Mouse (Mus musculus) limb, embryonic 13.5 days (tissue): ENCODE measurements at regions not wholly inside any gene's neighbourhood (a gene's known extent, or its start where the extent isn't known, plus 50 kb on each side); places are given as distances from the start of the nearest gene placed in this dataset.

ENCODE experiments used
- ATAC-seq: fragments of 200-750 bp; cut with Nextera tagmentation; 2 replicates; pipeline ENCODE4 v1.8.0; 2017; ENCODE audit warnings: low read depth, moderate number of reproducible peaks, moderate TSS enrichment; ENCODE audit not compliant: low FRiP score
- H3K27ac ChIP-seq: fragments of 300-500 bp; sonication (generic); 2 replicates; pipeline ENCODE4 v1.5.1; 2015; ENCODE audit warnings: inconsistent platforms, mild to moderate bottlenecking, moderate library complexity
- H3K27me3 ChIP-seq: fragments of 300-500 bp; sonication (generic); 2 replicates; pipeline ENCODE4 v1.6.1; 2015; ENCODE audit warnings: mild to moderate bottlenecking, inconsistent platforms
- H3K36me3 ChIP-seq: fragments of 300-500 bp; sonication (generic); 2 replicates; pipeline ENCODE4 v1.6.1; 2015; ENCODE audit warnings: inconsistent platforms, mild to moderate bottlenecking, moderate library complexity
- H3K4me1 ChIP-seq: fragments of 300-500 bp; sonication (generic); 2 replicates; pipeline ENCODE4 v1.6.1; 2015; ENCODE audit warnings: inconsistent platforms
- H3K4me2 ChIP-seq: fragments of 300-500 bp; sonication (generic); replicated peaks from 2 replicates; pipeline ENCODE4 v1.6.1; 2015; ENCODE audit warnings: inconsistent platforms, mild to moderate bottlenecking, moderate library complexity
- H3K4me3 ChIP-seq: fragments of 300-500 bp; sonication (generic); 2 replicates; pipeline ENCODE4 v1.5.1; 2015; ENCODE audit warnings: moderate library complexity, mild to moderate bottlenecking, inconsistent platforms
- H3K9ac ChIP-seq: fragments of 300-500 bp; sonication (generic); 2 replicates; pipeline ENCODE4 v1.6.1; 2015; ENCODE audit warnings: mild to moderate bottlenecking, inconsistent platforms
- H3K9me3 ChIP-seq: fragments of 300-500 bp; sonication (generic); 2 replicates; pipeline ENCODE4 v1.6.1; 2016; ENCODE audit warnings: inconsistent platforms
- WGBS: fragments of 180-500 bp; shearing (Covaris S2); methylation state at CpG from one replicate; pipeline ENCODE4 v1.1.7; 2015; 5-methylcytosine and 5-hydroxymethylcytosine counted together

DNA sequence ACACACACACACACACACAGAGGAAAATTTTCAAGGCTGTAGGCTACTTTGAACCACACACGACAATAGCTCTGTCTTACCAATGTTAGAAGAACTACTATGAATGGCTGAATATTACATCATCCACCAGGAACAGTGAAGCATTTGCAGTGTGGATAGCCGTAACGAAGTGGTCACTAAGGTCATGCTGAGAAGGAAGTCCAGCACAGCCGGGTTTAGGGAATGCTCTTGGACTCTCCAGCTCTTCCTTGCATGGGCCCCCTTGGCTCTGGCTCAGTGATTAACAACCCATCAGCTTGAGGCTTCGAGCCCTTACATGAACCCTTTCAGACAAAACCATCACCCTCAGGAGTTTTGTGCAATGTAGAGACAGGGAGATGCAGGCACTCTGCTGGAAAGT lies 245.3 kb downstream of the Adamts20 start:
- ATAC-seq: no peak
- no peak overlapping the region for H3K4me2 ChIP-seq
- H3K4me3 ChIP-seq: no peak overlapping the region
- peaks cover 4% of the 10 kb centered on the region for H3K27me3 ChIP-seq
- no peak overlapping the region for H3K27ac ChIP-seq
- H3K36me3 ChIP-seq: no peaks in the 10 kb centered on the region
- H3K9ac ChIP-seq: no peak overlapping the region
- H3K9me3 ChIP-seq: no peaks in the 10 kb centered on the region
- peaks cover 32% of the 10 kb centered on the region for H3K4me1 ChIP-seq
- WGBS: 32% methylated on average over 5 of the region's 5 CpGs

DNA sequence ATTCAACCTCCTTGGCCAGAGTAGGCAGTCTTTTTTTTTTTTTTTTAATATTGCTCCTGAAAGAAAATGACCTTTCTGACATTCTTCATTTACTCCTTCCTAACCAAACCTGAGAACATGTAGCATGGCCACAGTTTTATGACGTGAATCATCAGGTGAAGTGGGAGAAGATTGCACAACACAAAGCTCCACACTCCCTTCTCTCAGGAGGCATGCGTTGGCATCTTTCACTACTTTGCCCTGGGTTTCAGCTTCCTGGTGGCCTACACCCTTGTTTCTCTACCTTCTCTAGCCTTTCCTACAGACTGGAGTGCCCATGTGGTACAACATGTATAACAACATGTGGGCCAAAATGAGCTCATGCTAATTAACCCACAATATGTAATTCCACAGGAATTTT lies 248.5 kb downstream of the Adamts20 start:
- no peaks in the 10 kb centered on the region for H3K9me3 ChIP-seq
- H3K27me3 ChIP-seq: peaks cover 4% of the 10 kb centered on the region
- H3K4me1 ChIP-seq: peaks cover 39% of the 10 kb centered on the region
- no peak overlapping the region for H3K9ac ChIP-seq
- no peak overlapping the region for H3K4me3 ChIP-seq
- ATAC-seq: no peak
- H3K36me3 ChIP-seq: no peaks in the 10 kb centered on the region
- no peak overlapping the region for H3K27ac ChIP-seq
- no peak overlapping the region for H3K4me2 ChIP-seq
- 90% methylated on average over 2 of the region's 2 CpGs for WGBS

DNA sequence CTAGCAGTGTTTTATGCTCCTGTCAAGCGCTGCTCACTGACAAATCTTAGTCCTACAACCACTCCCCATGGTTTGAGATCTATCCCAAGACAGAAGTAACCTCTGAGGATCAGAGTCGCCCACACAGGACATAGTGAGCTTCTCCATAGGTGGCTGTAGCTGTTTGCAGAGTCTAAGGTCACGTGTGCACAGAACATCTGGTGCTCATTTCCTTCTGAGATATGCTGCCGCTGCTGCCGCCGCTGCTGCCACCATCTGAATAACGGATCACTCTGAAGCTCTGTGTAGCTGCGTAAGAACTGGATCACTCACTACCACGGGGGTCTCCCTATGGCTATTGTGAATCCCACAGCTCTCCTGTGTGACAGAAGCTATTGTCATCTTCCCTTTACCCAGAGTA lies 250.8 kb downstream of the Adamts20 start:
- H3K4me3 ChIP-seq: no peak overlapping the region
- ATAC-seq: peak; percentile 48; the same call in 1 of the 2 replicates
- H3K9me3 ChIP-seq: no peaks in the 10 kb centered on the region
- H3K27me3 ChIP-seq: no peaks in the 10 kb centered on the region
- no peak overlapping the region for H3K9ac ChIP-seq
- H3K4me1 ChIP-seq: peaks cover 26% of the 10 kb centered on the region
- H3K4me2 ChIP-seq: peak overlapping the region; percentile 44
- no peaks in the 10 kb centered on the region for H3K36me3 ChIP-seq
- H3K27ac ChIP-seq: no peak overlapping the region
- WGBS: 5% methylated on average over 9 of the region's 9 CpGs

DNA sequence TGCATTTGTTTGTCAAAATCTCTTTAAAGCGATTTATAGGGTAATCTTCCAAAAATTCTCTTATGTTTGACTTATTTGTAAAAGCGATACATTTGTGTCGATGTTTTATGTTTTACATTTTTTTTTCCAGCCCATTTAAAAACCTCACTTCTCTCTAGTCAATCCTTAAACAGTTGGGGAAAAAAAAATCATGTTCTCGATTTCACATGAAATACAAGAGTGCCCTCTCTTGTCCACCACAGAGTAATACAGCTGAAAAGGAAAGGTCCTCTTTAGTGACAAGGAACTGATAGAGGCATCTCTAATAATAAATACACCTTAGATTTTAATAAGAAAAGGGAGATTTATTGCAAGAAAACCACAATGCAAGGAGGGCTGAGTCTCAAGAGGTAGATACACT lies 251.8 kb downstream of the Adamts20 start:
- WGBS: 16% methylated on average over 4 of the region's 4 CpGs
- Histone ChIP-seq H3K4me3 (no peak overlapping the region), H3K4me1 (peaks cover 19% of the 10 kb centered on the region), H3K4me2 (no peak overlapping the region), H3K9me3 (no peaks in the 10 kb centered on the region), H3K27ac (no peak overlapping the region), H3K36me3 (no peaks in the 10 kb centered on the region), H3K9ac (no peak overlapping the region), H3K27me3 (no peaks in the 10 kb centered on the region)
- no peak for ATAC-seq

DNA sequence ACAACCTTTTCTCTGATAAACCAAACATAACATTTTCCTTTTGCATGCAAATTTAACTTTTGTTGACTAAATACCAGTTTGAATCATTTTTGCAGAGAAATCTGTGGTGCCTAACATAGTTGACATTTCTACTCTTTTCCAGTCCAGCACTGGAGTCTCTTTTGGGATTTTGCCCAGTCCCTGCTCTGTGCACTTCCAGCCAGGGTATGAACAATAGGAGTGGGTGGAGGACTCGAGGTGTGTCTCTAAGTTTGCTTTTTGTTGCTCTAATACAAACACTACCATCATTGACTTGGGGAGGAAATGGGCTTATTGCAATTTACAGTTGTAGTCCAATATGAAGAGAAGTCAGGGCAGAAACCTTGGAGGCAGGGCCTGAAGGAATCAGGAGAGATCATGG lies 256.7 kb downstream of the Adamts20 start:
- no peaks in the 10 kb centered on the region for H3K9me3 ChIP-seq
- ATAC-seq: no peak
- H3K27me3 ChIP-seq: no peaks in the 10 kb centered on the region
- no peaks in the 10 kb centered on the region for H3K36me3 ChIP-seq
- WGBS: 83% methylated on average over 1 of the region's 1 CpGs
- H3K9ac ChIP-seq: no peak overlapping the region
- H3K4me1 ChIP-seq: peaks cover 17% of the 10 kb centered on the region
- no peak overlapping the region for H3K4me3 ChIP-seq
- H3K4me2 ChIP-seq: no peak overlapping the region
- no peak overlapping the region for H3K27ac ChIP-seq

DNA sequence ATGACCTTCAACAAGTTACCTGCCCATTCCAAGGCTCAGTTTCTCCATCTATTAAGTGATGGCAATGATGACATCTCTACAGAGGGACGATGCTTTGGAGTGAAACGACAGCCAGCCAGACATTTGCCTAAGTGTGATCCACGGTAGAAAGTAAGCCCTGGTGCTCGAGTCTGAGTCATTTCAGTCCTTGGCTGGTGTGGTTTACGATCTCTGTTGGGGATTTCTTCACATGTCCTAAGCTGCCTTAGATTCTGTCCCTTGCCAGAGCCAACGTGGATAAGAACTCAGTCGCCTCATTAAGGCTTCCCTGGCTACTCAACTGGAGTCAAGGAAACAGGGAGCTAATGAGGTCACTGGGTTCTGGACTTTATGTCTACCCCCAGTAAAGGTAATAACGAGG lies 258.8 kb downstream of the Adamts20 start:
- H3K27me3 ChIP-seq: no peaks in the 10 kb centered on the region
- no peak for ATAC-seq
- WGBS: 40% methylated on average over 8 of the region's 8 CpGs

DNA sequence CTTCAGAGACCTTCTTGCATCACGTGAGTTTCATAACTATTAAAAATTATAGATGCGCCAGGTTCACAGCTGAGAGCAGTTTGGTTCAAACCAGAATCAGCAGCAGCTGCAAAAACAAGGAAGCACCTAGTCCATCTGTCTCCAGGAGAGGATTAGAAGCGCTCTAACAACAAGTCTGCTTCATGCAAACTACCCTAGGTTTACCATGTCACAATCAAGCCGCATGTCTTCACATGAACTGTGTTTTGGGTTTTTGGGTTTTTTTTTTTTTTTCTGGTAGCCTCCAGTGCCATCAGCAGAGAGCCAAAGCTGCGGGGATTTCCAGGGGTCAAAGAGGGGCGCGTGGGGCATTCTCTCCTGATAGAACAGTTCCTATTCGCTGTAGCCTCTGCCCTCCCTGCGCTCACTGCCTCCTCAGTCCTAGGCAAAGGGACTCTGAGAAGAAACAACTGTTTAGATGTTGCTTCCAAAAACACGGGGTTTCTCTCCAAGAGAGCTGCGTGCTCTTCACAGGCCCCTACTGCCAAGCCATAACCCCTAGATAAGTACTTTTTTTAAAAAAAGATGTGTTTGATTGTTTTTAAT lies 259.8 kb downstream of the Adamts20 start:
- Histone ChIP-seq H3K36me3 (no peaks in the 10 kb centered on the region), H3K4me2 (no peak overlapping the region), H3K9me3 (no peaks in the 10 kb centered on the region), H3K4me3 (no peak overlapping the region), H3K4me1 (peaks cover 12% of the 10 kb centered on the region), H3K9ac (no peak overlapping the region), H3K27ac (no peak overlapping the region; the same call in 1 of the 2 replicates), H3K27me3 (no peaks in the 10 kb centered on the region)
- 54% methylated on average over 11 of the region's 11 CpGs for WGBS
- ATAC-seq: no peak

More for the DNA sequence above, 258.8 kb downstream of the Adamts20 start:
- no peaks in the 10 kb centered on the region for H3K9me3 ChIP-seq
- no peak overlapping the region for H3K27ac ChIP-seq
- peaks cover 12% of the 10 kb centered on the region for H3K4me1 ChIP-seq
- no peak overlapping the region for H3K4me3 ChIP-seq
- no peak overlapping the region for H3K9ac ChIP-seq
- H3K4me2 ChIP-seq: no peak overlapping the region
- H3K36me3 ChIP-seq: no peaks in the 10 kb centered on the region

DNA sequence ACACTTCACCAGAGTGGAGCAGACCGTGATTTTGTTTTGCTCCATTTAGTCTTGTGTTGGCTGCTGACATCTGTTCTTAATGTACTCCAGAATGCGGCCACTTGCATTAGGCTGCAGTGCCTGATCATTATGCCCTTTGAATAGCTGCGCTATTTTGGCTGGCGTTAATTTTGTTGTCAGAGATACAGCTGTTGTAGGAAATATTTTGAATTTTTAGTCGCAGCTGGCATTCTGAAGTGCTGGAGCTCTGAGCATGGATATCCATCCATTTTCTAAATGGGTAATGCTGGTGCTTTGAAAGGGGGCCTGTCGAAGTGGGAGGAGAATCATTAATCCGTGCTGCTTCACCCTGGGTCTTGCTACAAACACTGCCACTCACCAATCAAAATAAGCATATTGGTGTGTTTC lies 275.1 kb downstream of the Adamts20 start:
- 0 out of 2 replicates have a peak overlapping the region, but pooled peaks have one; percentile 34 for H3K27ac ChIP-seq
- no peaks in the 10 kb centered on the region for H3K36me3 ChIP-seq
- peaks cover 11% of the 10 kb centered on the region for H3K4me1 ChIP-seq
- no peak overlapping the region for H3K9ac ChIP-seq
- no peak overlapping the region for H3K4me3 ChIP-seq
- H3K4me2 ChIP-seq: peak overlapping the region; percentile 29
- peak; percentile 80; the same call in 1 of the 2 replicates for ATAC-seq
- no peaks in the 10 kb centered on the region for H3K27me3 ChIP-seq
- H3K9me3 ChIP-seq: peaks cover 4% of the 10 kb centered on the region; the same call in 1 of the 2 replicates
- WGBS: 5% methylated on average over 7 of the region's 7 CpGs

DNA sequence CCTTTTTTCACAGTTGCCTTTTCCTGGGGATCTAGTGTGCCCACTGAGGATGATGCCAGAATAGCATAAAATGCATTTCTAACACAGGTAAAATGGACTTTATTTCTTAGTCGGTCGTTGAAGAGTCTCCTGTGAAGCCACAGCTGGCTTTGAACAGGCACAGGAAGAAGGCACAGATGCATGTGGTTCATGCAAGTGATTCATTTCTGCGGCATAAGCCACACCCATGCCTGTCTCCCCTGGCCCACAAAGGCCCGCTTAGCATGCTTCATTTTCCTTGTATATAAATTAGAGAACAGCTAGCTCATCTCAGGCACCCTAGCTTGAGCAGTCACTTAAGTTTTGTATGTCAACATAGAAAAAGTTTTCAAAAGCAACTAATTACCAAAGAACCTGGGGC lies 277.6 kb downstream of the Adamts20 start:
- H3K4me3 ChIP-seq: no peak overlapping the region
- no peak overlapping the region for H3K27ac ChIP-seq
- ATAC-seq: no peak
- peaks cover 5% of the 10 kb centered on the region; the same call in 1 of the 2 replicates for H3K9me3 ChIP-seq
- H3K4me1 ChIP-seq: peaks cover 11% of the 10 kb centered on the region
- no peaks in the 10 kb centered on the region for H3K36me3 ChIP-seq
- no peaks in the 10 kb centered on the region for H3K27me3 ChIP-seq
- 51% methylated on average over 4 of the region's 4 CpGs for WGBS
- H3K4me2 ChIP-seq: no peak overlapping the region
- no peak overlapping the region for H3K9ac ChIP-seq

DNA sequence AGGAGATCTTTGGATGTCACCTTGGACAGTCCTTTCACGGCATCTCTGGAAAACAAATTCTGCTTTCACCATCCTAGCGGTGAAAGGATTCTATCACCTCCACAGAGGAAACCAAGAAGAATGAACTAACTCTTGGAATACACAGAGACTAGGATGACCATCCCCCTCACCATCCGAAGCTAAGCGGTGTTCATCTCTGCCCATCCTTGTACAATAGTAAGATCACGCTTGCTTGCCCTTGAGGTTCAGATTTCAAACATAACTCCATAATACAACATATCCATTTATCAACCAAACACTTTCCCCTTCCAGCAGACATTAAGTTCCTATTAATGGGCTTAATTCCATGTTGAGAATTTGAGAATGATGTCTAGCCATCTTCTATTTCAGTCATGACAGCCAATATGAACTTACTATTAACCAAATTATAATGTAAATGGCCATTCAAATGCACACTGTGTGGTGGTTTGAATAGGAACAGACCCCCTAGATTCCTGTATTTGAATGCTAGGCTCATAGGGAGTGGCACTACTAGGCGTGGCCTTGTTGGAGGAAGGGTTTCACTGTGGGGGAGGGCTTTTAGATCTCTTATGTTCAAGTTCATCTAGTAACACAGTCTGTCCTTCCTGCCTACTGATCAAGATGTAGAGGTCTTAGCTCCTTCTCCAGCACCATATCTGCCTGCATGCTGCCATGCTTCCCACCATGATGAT lies 281.4 kb downstream of the Adamts20 start:
- Histone ChIP-seq H3K9me3 (peaks cover 5% of the 10 kb centered on the region; the same call in 1 of the 2 replicates), H3K4me3 (no peak overlapping the region), H3K27ac (no peak overlapping the region), H3K4me2 (no peak overlapping the region), H3K27me3 (no peaks in the 10 kb centered on the region), H3K4me1 (peaks cover 8% of the 10 kb centered on the region), H3K36me3 (no peaks in the 10 kb centered on the region), H3K9ac (no peak overlapping the region)
- ATAC-seq: no peak
- 97% methylated on average over 6 of the region's 6 CpGs for whole genome bisulfite sequencing

DNA sequence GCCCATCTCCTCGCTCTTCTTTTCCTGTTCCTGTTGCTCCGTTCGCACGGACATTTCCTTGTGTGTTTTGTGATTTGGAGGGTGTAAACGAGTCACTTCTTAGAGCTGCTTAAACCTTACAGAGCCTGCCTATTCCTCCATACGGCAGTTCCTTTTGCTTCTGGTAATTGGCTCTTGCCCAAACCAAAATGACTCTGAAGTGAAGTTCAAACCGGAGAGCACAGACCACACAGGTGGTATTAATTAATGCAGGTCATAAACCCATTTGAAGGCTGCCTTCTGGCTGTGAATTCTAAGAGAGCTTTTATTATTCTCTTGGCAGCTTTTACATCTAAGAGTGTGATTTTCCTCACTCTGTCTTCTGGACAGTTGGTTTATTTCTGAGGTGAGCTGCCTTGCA lies 291.1 kb downstream of the Adamts20 start:
- 12% methylated on average over 7 of the region's 7 CpGs for whole genome bisulfite sequencing
- no peak overlapping the region for H3K4me3 ChIP-seq
- no peaks in the 10 kb centered on the region for H3K36me3 ChIP-seq
- no peak overlapping the region for H3K9ac ChIP-seq
- H3K9me3 ChIP-seq: no peaks in the 10 kb centered on the region
- H3K27me3 ChIP-seq: no peaks in the 10 kb centered on the region
- peak overlapping the region; percentile 31 for H3K4me2 ChIP-seq
- ATAC-seq: peak; percentile 48; the same call in 1 of the 2 replicates
- H3K4me1 ChIP-seq: peaks cover 16% of the 10 kb centered on the region
- peak overlapping the region; percentile 61; the same call in 1 of the 2 replicates for H3K27ac ChIP-seq

DNA sequence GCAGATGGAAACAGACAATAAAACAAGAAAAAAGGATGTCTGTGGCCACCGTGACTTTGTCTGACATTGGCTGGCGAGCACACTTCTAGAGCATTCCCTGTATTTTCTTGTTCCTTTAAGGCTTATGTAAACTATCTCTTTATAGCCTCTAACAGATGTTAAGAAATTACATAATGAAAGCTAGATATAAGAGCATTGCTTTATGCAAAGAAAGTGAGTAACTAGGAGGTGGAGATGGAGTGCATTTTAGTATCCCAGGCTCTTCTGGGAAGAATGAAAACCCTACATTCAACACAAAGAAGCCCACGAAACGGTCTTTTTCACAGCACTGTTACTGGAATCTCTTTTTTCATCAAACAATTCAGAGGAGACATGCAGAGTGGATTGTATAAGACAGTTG lies 304.4 kb downstream of the Adamts20 start:
- WGBS: 89% methylated on average over 4 of the region's 4 CpGs
- Histone ChIP-seq H3K9me3 (peaks cover 10% of the 10 kb centered on the region; the same call in 1 of the 2 replicates), H3K4me1 (peaks cover 3% of the 10 kb centered on the region; the same call in 1 of the 2 replicates), H3K4me2 (no peak overlapping the region), H3K36me3 (no peaks in the 10 kb centered on the region), H3K27me3 (no peaks in the 10 kb centered on the region), H3K27ac (no peak overlapping the region), H3K4me3 (no peak overlapping the region), H3K9ac (no peak overlapping the region)
- ATAC-seq: no peak
